Mouse (Mus musculus) MEL (cell line): ENCODE results near the gene Fzd5. TPM values are rescaled to one million over a fixed set of nuclear protein-coding genes. Genes with fewer than 3 reads are reported as not detected.

Experiments used
- DNase-seq: peaks from one replicate; pipeline ENCODE4 v3.0.0; 2011; ENCODE audit warnings: low read depth, low spot score
- H3K27ac ChIP-seq: 2 replicates; pipeline ENCODE4 v1.5.1; 2012; ENCODE audit warnings: low read depth, mild to moderate bottlenecking, control low read depth, low read length, moderate library complexity; ENCODE audit not compliant: control insufficient read depth
- H3K27me3 ChIP-seq, 2 experiments: fragments of 150-350 bp in 1 of 2; sonication (generic) in 1 of 2; 2 replicates each; pipeline ENCODE4 v1.6.1; 2012; ENCODE audit warnings: low read length in 2 of 2, mild to moderate bottlenecking in 2 of 2, improper control_type of control experiment in 1 of 2, moderate library complexity in 1 of 2; ENCODE audit not compliant: insufficient read depth in 2 of 2, control insufficient read depth in 1 of 2
- H3K36me3 ChIP-seq, 2 experiments: 2 replicates each; pipeline ENCODE4 v1.6.1; 2012 to 2014; ENCODE audit warnings: low read length in 2 of 2, improper control_type of control experiment in 1 of 2, inconsistent platforms in 1 of 2, mild to moderate bottlenecking in 1 of 2; ENCODE audit not compliant: insufficient read depth in 2 of 2, control insufficient read depth in 1 of 2
- H3K4me1 ChIP-seq, 2 experiments: fragments of 150-350 bp in 1 of 2; sonication (generic) in 1 of 2; 2 replicates each; pipeline ENCODE4 v1.6.1; 2012; ENCODE audit warnings: low read length in 2 of 2, improper control_type of control experiment in 1 of 2, mild to moderate bottlenecking in 1 of 2; ENCODE audit not compliant: insufficient read depth in 2 of 2, control insufficient read depth in 1 of 2
- H3K4me3 ChIP-seq, 2 experiments: fragments of 150-350 bp in 1 of 2; sonication (generic) in 1 of 2; 2 replicates each; pipeline ENCODE4 v1.5.1; 2012; ENCODE audit warnings: low read depth in 2 of 2, low read length in 2 of 2, mild to moderate bottlenecking in 2 of 2, moderate library complexity in 2 of 2, control low read depth in 1 of 2, improper control_type of control experiment in 1 of 2; ENCODE audit not compliant: control insufficient read depth in 1 of 2, insufficient read depth in 1 of 2
- H3K79me2 ChIP-seq: 2 replicates; pipeline ENCODE4 v1.6.1; 2012; ENCODE audit warnings: mild to moderate bottlenecking, low read length, moderate library complexity; ENCODE audit not compliant: control insufficient read depth, poor library complexity, insufficient read depth
- H3K9ac ChIP-seq: 2 replicates; pipeline ENCODE4 v1.6.1; 2012; ENCODE audit warnings: low read depth, mild to moderate bottlenecking, control low read depth, low read length, moderate library complexity; ENCODE audit not compliant: control insufficient read depth, poor library complexity, severe bottlenecking
- H3K9me3 ChIP-seq: fragments of 150-350 bp; sonication (generic); replicated peaks from 2 replicates; pipeline ENCODE4 v1.6.1; 2012; ENCODE audit warnings: mild to moderate bottlenecking, low read length, improper control_type of control experiment, moderate library complexity; ENCODE audit not compliant: insufficient read depth
- CHD1 ChIP-seq: IDR thresholded peaks from 2 replicates; pipeline ENCODE4 v1.6.1; 2012; ENCODE audit warnings: low read depth, mild to moderate bottlenecking, inconsistent platforms, low read length, improper control_type of control experiment
- CHD2 ChIP-seq: IDR thresholded peaks from 2 replicates; pipeline ENCODE4 v1.6.1; 2011; ENCODE audit warnings: low read length, improper control_type of control experiment
- EP300 ChIP-seq, 2 experiments: IDR thresholded peaks; 2 replicates each; pipeline ENCODE4 v1.6.1; 2011; ENCODE audit warnings: improper control_type of control experiment in 2 of 2, low read length in 2 of 2, low read depth in 1 of 2, mild to moderate bottlenecking in 1 of 2
- GATA1 ChIP-seq: IDR thresholded peaks from 2 replicates; pipeline ENCODE4 v1.6.1; 2011; ENCODE audit warnings: low read depth, low read length, improper control_type of control experiment
- HCFC1 ChIP-seq: IDR thresholded peaks from 2 replicates; pipeline ENCODE4 v1.6.1; 2012; ENCODE audit warnings: low read depth, mild to moderate bottlenecking, inconsistent platforms, low read length, improper control_type of control experiment, moderate library complexity
- KAT2A ChIP-seq: conservative IDR thresholded peaks from 2 replicates; pipeline ENCODE4 v1.6.1; 2012; ENCODE audit warnings: low read depth, low read length, improper control_type of control experiment, inconsistent platforms
- MAFK ChIP-seq: IDR thresholded peaks from 2 replicates; pipeline ENCODE4 v1.6.1; 2011; ENCODE audit warnings: low read depth, mild to moderate bottlenecking, low read length, improper control_type of control experiment, borderline replicate concordance
- MYC ChIP-seq: IDR thresholded peaks from 2 replicates; pipeline ENCODE4 v1.6.1; 2011; ENCODE audit warnings: low read depth, mild to moderate bottlenecking, low read length, improper control_type of control experiment, moderate library complexity
- NELFE ChIP-seq: IDR thresholded peaks from 2 replicates; pipeline ENCODE4 v1.6.1; 2011; ENCODE audit warnings: low read depth, low read length, improper control_type of control experiment
- POLR2A ChIP-seq, 2 experiments: IDR thresholded peaks; 2 replicates each; pipeline ENCODE4 v1.6.1; 2011 to 2012; ENCODE audit warnings: low read length in 2 of 2, mild to moderate bottlenecking in 2 of 2, control low read depth in 1 of 2, improper control_type of control experiment in 1 of 2, low read depth in 1 of 2, moderate library complexity in 1 of 2; ENCODE audit not compliant: control insufficient read depth in 1 of 2, insufficient read depth in 1 of 2, poor library complexity in 1 of 2
- POLR2AphosphoS5 ChIP-seq: IDR thresholded peaks from 2 replicates; pipeline ENCODE4 v1.6.1; 2012; ENCODE audit warnings: low read depth, borderline replicate concordance, mild to moderate bottlenecking, inconsistent platforms, low read length, moderate library complexity, mixed read lengths
- SIN3A ChIP-seq: IDR thresholded peaks from 2 replicates; pipeline ENCODE4 v1.6.1; 2012; ENCODE audit warnings: low read length, improper control_type of control experiment, inconsistent platforms
- TAL1 ChIP-seq: IDR thresholded peaks from 2 replicates; pipeline ENCODE4 v1.6.1; 2012; ENCODE audit warnings: mild to moderate bottlenecking, inconsistent platforms, low read length, moderate library complexity, mixed read lengths
- TCF12 ChIP-seq: IDR thresholded peaks from 2 replicates; pipeline ENCODE4 v1.6.1; 2014; ENCODE audit warnings: low read depth, mild to moderate bottlenecking, inconsistent platforms, low read length, improper control_type of control experiment, moderate library complexity
- UBTF ChIP-seq: IDR thresholded peaks from 2 replicates; pipeline ENCODE4 v1.6.1; 2012; ENCODE audit warnings: low read depth, mild to moderate bottlenecking, inconsistent platforms, low read length, improper control_type of control experiment, moderate library complexity, borderline replicate concordance; ENCODE audit not compliant: insufficient read depth
- USF2 ChIP-seq, 2 experiments: IDR thresholded peaks; 2 replicates each; pipeline ENCODE4 v1.6.1; 2011 to 2012; ENCODE audit warnings: improper control_type of control experiment in 2 of 2, low read length in 2 of 2, borderline replicate concordance in 1 of 2, inconsistent platforms in 1 of 2, low read depth in 1 of 2, mild to moderate bottlenecking in 1 of 2; ENCODE audit not compliant: insufficient read depth in 1 of 2
- ZMIZ1 ChIP-seq: IDR thresholded peaks from 2 replicates; pipeline ENCODE4 v1.6.1; 2012; ENCODE audit warnings: low read depth, mild to moderate bottlenecking, inconsistent platforms, low read length, improper control_type of control experiment, moderate library complexity
- ZNF384 ChIP-seq: IDR thresholded peaks from 2 replicates; pipeline ENCODE4 v1.6.1; 2012; ENCODE audit warnings: low read depth, mild to moderate bottlenecking, inconsistent platforms, low read length, improper control_type of control experiment
- polyA plus RNA-seq, 2 experiments: library from polyadenylated mRNA; stranded (reverse) in 1 of 2; unstranded in 1 of 2; fragments of >175 nt in 1 of 2; fragments of >200 nt in 1 of 2; gene quantifications; 2 replicates each; pipeline versions ENCODE4 v1.2.1 to v1.2.4; 2012; ENCODE audit warnings: low replicate concordance in 2 of 2, low read depth in 1 of 2; ENCODE audit not compliant: insufficient read length in 2 of 2, insufficient read depth in 1 of 2, missing spikeins in 1 of 2
- total RNA-seq: library from RNA; depleted of rRNA; stranded (reverse); fragments of 300-350 nt; gene quantifications from 2 replicates; pipeline ENCODE4 v1.2.3, GENCODE M21; 2012

Gene Fzd5
- total and polyA plus RNA-seq, 3 experiments = 1.4 to 2.9 TPM; not detected in 1

GRCm38 (mm10) chr1:64730046-64730445 lies 7.5 kb downstream of the Fzd5 start:
- Histone ChIP-seq H3K4me1 (peaks cover 11 to 23% of the 10 kb centered on the region in 2 experiments), H3K79me2 (no peaks in the 10 kb centered on the region), H3K9ac (no peak overlapping the region), H3K4me3 (no peak overlapping the region), H3K27ac (no peak overlapping the region), H3K9me3 (no peaks in the 10 kb centered on the region), H3K36me3 (peaks cover 0 to 17% of the 10 kb centered on the region in 2 experiments; a peak in 2 of 4 replicates), H3K27me3 (no peaks in the 10 kb centered on the region)
- TF ChIP-seq GATA1 (no peak), NELFE (no peak), SIN3A (no peak), POLR2AphosphoS5 (no peak), TAL1 (no peak), ZMIZ1 (no peak), EP300 (IDR thresholded peaks at IDR 0.05; ENCODE audit: low read depth in 1 of 2, low read length in 2 of 2) (no peak), MYC (no peak), ZNF384 (no peak), MAFK (no peak), UBTF (no peak)
- no peak for DNase-seq

GRCm38 (mm10) chr1:64721034-64721587 lies 16.4 kb downstream of the Fzd5 start:
- TF ChIP-seq CHD2 (no peak), POLR2AphosphoS5 (no peak), CHD1 (no peak), USF2 (IDR thresholded peaks at IDR 0.05; ENCODE audit: borderline replicate concordance in 1 of 2, insufficient read depth in 1 of 2, low read depth in 1 of 2, low read length in 2 of 2) (no peak), ZNF384 (no peak), TAL1 (no peak), POLR2A (IDR thresholded peaks at IDR 0.05; ENCODE audit: control insufficient read depth in 1 of 2, insufficient read depth in 1 of 2, low read depth in 1 of 2, low read length in 2 of 2, poor library complexity in 1 of 2) (no peak), HCFC1 (no peak), SIN3A (no peak), TCF12 (no peak), ZMIZ1 (no peak), KAT2A (no peak), GATA1 (no peak)
- H3K9me3 ChIP-seq = no peaks in the 10 kb centered on the region
- DNase-seq = no peak
- H3K27me3 ChIP-seq = no peaks in the 10 kb centered on the region
- no peaks in the 10 kb centered on the region for H3K79me2 ChIP-seq
- no peak overlapping the region for H3K4me3 ChIP-seq
- H3K27ac ChIP-seq = no peak overlapping the region
- H3K36me3 ChIP-seq = peaks cover 0 to 2% of the 10 kb centered on the region in 2 experiments; a peak in 3 of 4 replicates
- H3K4me1 ChIP-seq = no peaks in the 10 kb centered on the region; a peak in 1 of 4 replicates
- H3K9ac ChIP-seq = no peak overlapping the region
